Mouse (Mus musculus): ENCODE results near the gene Ccdc124.
A peak's percentile ranks its signal among the peaks of the same experiment; 100 is the strongest.

The Ccdc124 gene

GRCm38 (mm10) chr8:70873364-70873985, at the start of gene Ccdc124:
Gene Ccdc124, minus strand, starts transcription at chr8:70873935.
- peak; percentile 96 to 99 for DNase-seq (ENCODE audit: inconsistent age in 2 of 2, low spot score in 1 of 2)

- DNase-seq (ENCODE audit: inconsistent age in 2 of 2, low spot score in 1 of 2) = no peak
These were observed 46.6 kb upstream of the Ccdc124 start for GRCm38 (mm10) chr8:70920049-70920922.

- DNase-seq (ENCODE audit: inconsistent age in 2 of 2, low spot score in 1 of 2) = no peak
These were observed 41.0 kb upstream of the Ccdc124 start for GRCm38 (mm10) chr8:70914704-70915103.

GRCm38 (mm10) chr8:70913523-70913922, 39.8 kb upstream of the Ccdc124 start:
- DNase-seq (ENCODE audit: inconsistent age in 2 of 2, low spot score in 1 of 2) = no peak

- DNase-seq (ENCODE audit: inconsistent age in 2 of 2, low spot score in 1 of 2) = no peak
These were observed 39.2 kb upstream of the Ccdc124 start for GRCm38 (mm10) chr8:70912955-70913354.

- no peak for DNase-seq (ENCODE audit: inconsistent age in 2 of 2, low spot score in 1 of 2)
These were observed 37.9 kb upstream of the Ccdc124 start for GRCm38 (mm10) chr8:70911596-70911995.

- DNase-seq (ENCODE audit: inconsistent age in 2 of 2, low spot score in 1 of 2) = no peak
These were observed 33.8 kb upstream of the Ccdc124 start for GRCm38 (mm10) chr8:70907518-70907917.

GRCm38 (mm10) chr8:70905831-70906736, 32.3 kb upstream of the Ccdc124 start, which contains the start of gene Map1s:
Gene Map1s, plus strand, starts transcription at chr8:70905932.
- peak; percentile 80 to 91 for DNase-seq (ENCODE audit: inconsistent age in 2 of 2, low spot score in 1 of 2)

GRCm38 (mm10) chr8:70905463-70905830, 31.7 kb upstream of the Ccdc124 start:
- no peak for DNase-seq (ENCODE audit: inconsistent age in 2 of 2, low spot score in 1 of 2)

GRCm38 (mm10) chr8:70904532-70904931, 30.8 kb upstream of the Ccdc124 start:
- DNase-seq (ENCODE audit: inconsistent age in 2 of 2, low spot score in 1 of 2) = peak; percentile 48 to 73

- DNase-seq (ENCODE audit: inconsistent age in 2 of 2, low spot score in 1 of 2) = no peak
These were observed 29.8 kb upstream of the Ccdc124 start for GRCm38 (mm10) chr8:70903582-70903981.

GRCm38 (mm10) chr8:70903112-70903511, 29.4 kb upstream of the Ccdc124 start:
- DNase-seq (ENCODE audit: inconsistent age in 2 of 2, low spot score in 1 of 2) = no peak

- DNase-seq (ENCODE audit: inconsistent age in 2 of 2, low spot score in 1 of 2) = no peak
These were observed 28.5 kb upstream of the Ccdc124 start for GRCm38 (mm10) chr8:70902211-70902610.

GRCm38 (mm10) chr8:70900872-70901387, 27.2 kb upstream of the Ccdc124 start:
- DNase-seq (ENCODE audit: inconsistent age in 2 of 2, low spot score in 1 of 2) = peak; percentile 56 to 66

GRCm38 (mm10) chr8:70899226-70899625, 25.5 kb upstream of the Ccdc124 start:
- DNase-seq (ENCODE audit: inconsistent age in 2 of 2, low spot score in 1 of 2) = no peak

GRCm38 (mm10) chr8:70898661-70899198, 25.0 kb upstream of the Ccdc124 start:
- peak in 1 of 2 experiments; percentile 47 for DNase-seq (ENCODE audit: inconsistent age in 2 of 2, low spot score in 1 of 2)

- peak; percentile 86 to 95 for DNase-seq (ENCODE audit: inconsistent age in 2 of 2, low spot score in 1 of 2)
These were observed 24.1 kb upstream of the Ccdc124 start for GRCm38 (mm10) chr8:70897681-70898413.

- DNase-seq (ENCODE audit: inconsistent age in 2 of 2, low spot score in 1 of 2) = peak; percentile 96 to 98
These were observed 23.4 kb upstream of the Ccdc124 start, which contains the start of gene Rpl18a for GRCm38 (mm10) chr8:70897021-70897680. Gene Rpl18a, minus strand, starts transcription at chr8:70897412.

- DNase-seq (ENCODE audit: inconsistent age in 2 of 2, low spot score in 1 of 2) = peak in 1 of 2 experiments; percentile 63
These were observed 22.7 kb upstream of the Ccdc124 start for GRCm38 (mm10) chr8:70896316-70897020.
